Mouse (Mus musculus) megakaryocyte, embryonic 14.5 days (primary cell): ENCODE results near the gene Tapbp.
"Not testable (repeated sequence)": the region's sequence is repeated elsewhere in the genome, so short reads cannot be mapped to it uniquely, and the experiment has no call there.

Experiments
- FLI1 ChIP-seq: IDR thresholded peaks from 2 replicates; pipeline ENCODE4 v1.6.1; 2012; ENCODE audit warnings: low read length, inconsistent platforms, mixed read lengths
- GATA1 ChIP-seq: IDR thresholded peaks from 3 replicates; pipeline ENCODE4 v1.6.1; 2012; ENCODE audit warnings: mixed read lengths, low read length, inconsistent platforms, borderline replicate concordance

DNA sequence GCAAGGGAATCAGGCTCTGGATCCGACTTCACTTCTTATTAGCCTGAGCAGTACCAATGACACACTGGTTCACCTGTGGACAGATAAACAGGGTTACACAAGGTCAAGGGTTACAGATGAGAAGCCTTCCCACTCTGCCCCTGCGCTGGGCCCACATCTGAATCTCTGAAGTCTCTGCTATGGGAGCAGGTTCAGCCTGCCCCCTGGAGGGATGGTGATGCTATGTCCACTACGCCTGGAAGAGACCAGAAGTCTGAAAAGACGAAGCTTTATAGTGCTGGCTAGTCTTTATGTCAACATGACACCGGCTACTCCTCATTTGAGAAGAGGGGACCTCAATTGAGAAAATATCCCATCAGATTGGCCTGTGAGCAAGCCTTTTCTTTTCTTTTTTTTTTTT is 39.9 kb upstream of the Tapbp start:
- not testable (repeated sequence) for TF ChIP-seq FLI1, GATA1
